Mouse (Mus musculus): Measurements from ENCODE around the gene Scly.

DNA sequence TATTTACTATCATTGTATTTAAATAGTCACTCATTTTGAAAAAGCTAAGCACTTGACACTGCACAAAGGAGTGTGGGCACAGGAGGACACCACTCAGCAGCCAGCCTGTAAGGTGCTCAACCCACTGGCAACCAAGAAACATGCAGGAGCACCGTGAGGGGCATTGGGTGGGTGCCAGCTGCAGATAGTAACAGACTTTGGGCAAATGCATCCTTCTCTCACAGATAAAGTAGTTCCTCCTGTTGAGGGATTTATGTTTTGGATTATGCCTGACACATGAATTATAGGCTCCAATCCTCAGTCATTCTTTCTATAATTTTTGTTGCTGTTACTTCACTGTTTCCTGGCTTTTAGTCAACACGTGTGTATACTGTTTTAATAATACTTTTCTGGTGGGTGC, 20.7 kb upstream of the Scly start:
- TF ChIP-seq POLR2A (IDR thresholded peaks at IDR 0.05; ENCODE audit: low read depth, low read length) (no peak), CTCF (IDR thresholded peaks at IDR 0.05; ENCODE audit: extremely low read depth, insufficient read length, insufficient replicate concordance, low read depth, low read length) (no peak)

All from small intestine, adult 2 months (tissue).